Mouse (Mus musculus) forelimb bud, embryonic 11.5 days (tissue): ENCODE measurements around the gene Gtf3a.
A peak's percentile ranks its signal among the peaks of the same experiment; 100 is the strongest.

Experiments used
- DNase-seq: peaks from one replicate; pipeline ENCODE4 v3.0.0-alpha.2; 2012; ENCODE audit warnings: low read depth, low spot score

The Gtf3a gene

DNA sequence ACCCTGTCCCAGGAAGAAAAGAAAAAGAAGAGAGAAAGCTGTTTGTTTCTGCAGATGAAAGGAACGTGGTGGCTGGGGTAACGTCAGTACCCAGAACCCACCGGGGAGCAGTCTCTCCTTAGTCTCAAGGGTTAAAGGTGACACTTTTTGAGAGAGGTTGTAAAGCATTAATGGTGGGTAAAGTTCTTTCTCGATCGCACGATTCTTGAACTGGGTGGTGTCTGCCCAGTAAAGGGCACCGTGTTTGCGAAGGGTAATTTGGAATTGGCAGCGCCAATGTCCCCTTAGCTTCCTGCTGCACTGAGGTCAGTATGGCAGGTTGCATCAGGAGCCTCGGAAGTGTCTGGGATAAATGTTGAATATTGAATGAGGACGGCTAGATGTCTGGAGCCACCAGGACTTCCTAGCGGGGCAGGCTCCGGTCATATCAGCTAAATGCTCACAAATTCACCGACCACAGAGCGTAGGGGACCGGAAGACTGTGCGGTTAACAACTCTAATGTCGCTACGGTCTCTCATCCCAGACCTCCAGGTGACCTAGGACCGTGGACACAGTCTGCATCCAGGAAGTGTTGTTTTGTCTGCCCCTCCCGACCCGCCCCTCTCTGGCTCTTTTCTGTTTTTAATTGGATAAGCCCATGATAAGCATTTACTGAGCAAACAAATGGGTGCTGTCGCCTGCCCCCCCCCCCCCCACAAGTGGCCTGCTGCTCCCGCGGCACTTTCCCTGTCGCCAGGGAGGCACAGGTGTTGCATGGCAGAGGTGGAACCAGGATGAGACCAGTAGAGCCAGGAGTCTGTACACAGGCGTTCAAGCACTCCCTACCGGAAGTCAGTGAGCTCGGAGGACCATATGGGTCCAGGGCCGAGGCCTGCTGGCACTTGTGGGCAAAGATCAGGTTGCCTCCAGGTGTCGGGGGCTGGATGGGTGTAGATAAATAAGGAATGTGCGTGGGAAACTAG, 10.6 kb upstream of the Gtf3a start:
- no peak for DNase-seq

DNA sequence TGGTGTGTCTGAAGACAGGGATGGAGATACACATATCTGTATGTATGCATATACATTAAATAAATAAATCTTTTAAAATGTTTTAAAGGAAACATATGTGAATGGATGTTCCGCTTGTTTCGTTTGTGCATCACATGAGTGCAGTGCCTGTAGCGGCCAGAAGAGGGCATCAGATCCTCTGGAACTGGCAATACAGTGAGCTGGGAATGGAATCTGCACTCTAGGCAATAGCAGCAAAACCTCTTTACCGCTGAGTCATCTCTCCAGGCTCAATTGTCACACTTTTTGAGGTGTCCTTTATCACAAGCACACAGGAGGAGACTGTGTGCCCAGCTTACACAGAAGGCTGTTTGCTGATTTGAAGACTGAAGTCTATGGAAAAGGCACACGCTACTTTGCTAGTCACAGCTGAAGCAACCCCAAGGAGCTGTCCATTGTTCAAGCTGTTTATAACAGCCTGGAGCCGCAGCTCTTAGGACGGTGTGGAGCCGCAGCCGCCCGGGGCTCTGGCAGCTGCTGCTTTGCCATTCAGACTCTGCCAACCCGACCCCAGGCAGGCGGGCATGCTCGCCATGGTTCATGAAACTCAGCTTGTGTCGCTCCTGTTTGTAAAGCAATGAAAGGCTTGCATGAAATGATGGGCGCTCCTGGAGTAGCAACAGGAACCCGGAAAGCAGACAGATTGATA, 9.2 kb upstream of the Gtf3a start:
- DNase-seq: no peak

DNA sequence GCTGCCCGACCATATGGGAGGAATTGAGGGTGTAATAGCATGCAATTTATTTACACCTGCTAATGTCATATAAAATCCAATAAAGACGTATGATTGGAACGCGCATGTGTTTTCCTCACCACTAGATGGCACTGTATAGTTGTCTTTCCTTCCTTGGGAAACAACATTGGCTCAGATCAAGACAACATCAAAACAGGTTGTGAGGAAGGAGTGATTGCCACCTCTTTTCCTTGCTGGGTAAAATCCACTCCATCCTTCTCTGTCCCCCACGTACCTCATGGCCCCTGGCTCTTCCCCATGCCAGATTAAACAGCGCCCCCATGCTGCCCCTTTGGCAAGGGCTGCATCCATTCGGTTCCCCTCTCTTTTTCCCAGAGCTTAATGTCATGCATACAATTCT, 8.2 kb upstream of the Gtf3a start:
- DNase-seq: peak; percentile 63

DNA sequence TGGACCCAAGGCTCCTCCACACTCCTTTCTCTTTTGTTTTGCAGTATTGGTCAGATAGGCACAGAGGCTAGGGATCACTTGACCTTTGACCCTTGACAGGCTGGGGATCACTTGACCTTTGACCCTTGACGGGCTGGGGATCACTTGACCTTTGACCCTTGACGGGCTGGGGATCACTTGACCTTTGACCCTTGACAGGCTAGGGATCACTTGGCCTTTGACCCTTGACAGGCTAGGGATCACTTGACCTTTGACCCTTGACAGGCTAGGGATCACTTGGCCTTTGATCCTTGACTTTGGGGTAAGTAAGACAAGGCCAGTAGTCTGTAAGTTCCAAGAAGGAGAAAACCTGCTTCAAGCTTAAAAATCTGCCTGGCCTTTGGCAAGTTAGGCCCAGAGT, 6.5 kb upstream of the Gtf3a start:
- DNase-seq: peak; percentile 54

DNA sequence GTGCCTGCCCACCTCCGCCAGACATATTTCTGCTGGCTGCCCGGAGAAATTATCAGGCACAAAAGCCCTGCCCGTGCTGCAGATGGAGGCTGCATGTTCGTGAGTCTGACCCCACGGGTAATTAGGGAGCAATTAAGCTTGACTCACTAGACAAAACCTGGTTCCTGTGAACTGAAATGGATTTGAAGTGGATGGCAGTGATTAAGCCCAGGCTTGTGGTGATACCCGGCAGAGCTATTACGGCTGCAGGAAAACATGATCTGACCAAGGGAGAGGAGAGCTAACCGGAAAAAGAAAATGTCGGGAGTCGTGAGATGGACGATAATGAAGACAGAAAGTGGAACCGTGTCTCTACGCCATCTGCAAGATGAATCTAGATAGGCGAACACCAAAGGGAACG, 5.5 kb upstream of the Gtf3a start:
- no peak for DNase-seq

DNA sequence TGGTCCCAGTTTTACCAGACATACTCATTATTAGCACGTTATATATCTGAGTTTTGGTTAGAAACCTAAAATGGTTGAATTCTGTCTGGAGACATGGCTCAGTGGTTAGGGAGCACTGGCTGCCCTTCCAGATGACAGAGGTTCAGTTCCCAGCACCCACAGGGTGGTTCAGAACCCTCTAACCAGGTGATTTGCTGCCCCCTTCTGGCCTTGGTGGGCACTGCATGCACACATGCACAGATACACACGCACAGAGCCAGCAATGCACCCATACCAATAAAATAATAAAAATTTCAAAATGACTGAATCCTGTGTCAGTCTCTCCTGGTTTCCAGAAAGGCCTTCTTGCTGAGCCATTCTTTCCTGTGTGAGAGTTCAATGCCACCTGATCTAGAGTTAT, 3.9 kb upstream of the Gtf3a start:
- DNase-seq: no peak

DNA sequence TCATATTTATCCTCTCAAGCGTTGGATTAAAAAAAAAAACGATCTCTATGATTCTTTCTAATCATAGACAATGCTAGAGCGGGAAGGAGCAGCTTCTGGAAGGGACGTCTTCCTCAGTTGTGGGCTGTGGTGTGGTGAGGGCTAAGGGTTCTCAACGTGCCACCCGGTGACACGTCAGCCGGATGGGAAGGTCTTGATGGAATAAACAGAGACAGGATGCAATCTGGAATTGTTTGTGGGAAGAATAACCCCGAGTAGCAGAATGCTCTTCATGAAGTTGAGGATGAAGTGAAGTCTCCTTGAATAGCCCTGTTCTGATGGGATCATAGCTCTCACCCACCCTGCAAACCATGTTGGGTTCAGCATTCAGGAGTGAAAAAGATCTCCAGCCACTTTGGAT, 1.8 kb upstream of the Gtf3a start:
- no peak for DNase-seq

DNA sequence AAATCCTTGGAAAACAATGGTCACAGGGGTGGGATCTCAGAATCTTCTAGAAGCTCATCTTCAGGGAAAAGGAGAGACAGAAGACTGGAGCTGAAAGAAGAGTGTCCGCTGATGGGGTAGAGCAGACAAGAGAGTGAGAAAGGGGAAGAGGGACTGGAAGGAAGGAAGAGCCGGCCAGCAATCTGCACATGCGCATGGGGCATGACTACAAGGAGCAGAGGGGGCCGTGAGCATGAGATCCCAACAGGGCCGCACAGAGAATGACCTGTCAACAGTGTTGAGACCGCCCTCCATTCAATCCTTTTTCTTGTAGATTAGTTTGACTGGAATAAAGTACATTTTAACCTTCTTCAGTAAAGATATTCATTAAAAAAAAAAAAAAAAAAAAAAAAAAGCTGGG, 960 bp upstream of the Gtf3a start:
- no peak for DNase-seq

DNA sequence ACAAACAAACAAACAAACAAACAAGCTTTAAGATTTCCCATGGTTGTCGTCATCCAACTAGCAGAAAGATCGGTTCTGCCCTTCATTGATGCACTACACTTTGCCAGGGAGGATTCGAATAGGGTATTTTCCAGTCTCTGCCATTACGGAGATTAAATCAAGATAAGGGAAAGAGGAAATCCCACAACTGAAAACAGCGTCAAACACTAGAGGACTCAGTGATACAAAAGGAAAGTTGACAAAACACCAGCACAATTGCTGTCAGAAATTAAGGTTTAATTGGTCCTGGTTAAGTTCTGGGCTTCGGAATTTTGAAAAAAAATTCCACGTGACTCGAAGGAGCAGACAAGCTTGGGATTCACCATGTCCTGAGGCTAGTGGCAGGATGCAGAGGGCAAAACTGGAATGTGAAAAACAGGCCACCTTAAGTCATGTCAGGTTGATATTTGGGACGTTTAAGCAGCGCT, 383 bp upstream of the Gtf3a start:
- no peak for DNase-seq

DNA sequence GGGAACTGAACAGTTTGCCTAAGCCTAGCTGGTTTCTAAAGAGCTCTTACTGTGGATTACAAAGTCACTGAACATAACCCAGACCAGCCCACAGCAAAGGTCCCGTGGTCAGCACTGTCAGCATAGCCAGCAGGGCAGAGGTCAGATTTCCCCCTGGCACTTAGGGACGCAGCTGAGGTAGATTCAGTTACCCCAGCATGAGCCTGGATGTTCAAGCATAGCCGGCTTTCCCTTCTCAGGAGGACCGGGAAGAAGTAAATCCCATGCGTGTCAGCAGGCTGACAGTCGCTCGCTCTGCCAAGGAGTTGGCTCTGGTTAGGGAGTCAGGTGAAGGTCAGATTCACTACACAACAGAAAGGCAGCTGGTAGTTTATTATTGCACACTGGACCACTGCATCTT, 6.1 kb downstream of the Gtf3a start:
- DNase-seq: no peak

DNA sequence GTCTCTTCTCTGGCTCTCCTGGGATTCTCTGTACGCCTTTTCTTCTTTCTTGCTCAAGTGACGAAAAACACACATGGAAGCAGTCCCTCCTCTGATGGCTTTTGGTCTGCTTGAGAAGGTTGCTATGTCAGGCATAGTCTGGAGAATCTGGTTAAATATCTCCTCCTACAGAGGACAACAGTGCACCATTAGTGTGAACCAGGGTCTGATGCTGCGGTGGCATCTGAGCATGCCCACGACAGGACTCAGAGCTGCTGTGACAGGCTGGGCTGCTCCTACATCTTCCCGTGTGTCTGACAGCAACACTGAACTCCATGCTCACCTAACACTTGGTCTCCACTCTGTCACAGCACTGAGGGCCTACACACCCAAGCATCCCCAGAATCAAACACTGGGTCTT, 7.2 kb downstream of the Gtf3a start:
- no peak for DNase-seq

DNA sequence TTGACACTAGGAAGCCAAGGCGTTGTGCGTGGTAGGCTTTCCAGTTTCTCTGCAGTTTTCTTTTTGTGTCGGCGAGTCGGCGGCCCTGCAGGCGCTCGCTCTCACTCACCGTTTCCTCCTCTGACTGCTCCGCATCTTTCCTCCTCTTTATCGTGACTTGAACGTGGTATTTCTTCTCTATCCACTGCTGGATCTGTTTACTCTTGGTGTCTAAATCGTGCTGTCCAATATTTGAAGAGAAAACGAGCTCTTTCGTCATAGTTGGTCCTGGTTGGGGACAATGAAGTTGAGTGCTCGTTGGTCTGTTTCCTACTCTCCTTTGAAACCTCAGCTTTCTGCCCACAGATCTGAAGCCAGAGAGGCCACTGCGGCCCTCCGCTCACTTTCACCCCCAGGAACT, 8.2 kb downstream of the Gtf3a start:
- DNase-seq: no peak

DNA sequence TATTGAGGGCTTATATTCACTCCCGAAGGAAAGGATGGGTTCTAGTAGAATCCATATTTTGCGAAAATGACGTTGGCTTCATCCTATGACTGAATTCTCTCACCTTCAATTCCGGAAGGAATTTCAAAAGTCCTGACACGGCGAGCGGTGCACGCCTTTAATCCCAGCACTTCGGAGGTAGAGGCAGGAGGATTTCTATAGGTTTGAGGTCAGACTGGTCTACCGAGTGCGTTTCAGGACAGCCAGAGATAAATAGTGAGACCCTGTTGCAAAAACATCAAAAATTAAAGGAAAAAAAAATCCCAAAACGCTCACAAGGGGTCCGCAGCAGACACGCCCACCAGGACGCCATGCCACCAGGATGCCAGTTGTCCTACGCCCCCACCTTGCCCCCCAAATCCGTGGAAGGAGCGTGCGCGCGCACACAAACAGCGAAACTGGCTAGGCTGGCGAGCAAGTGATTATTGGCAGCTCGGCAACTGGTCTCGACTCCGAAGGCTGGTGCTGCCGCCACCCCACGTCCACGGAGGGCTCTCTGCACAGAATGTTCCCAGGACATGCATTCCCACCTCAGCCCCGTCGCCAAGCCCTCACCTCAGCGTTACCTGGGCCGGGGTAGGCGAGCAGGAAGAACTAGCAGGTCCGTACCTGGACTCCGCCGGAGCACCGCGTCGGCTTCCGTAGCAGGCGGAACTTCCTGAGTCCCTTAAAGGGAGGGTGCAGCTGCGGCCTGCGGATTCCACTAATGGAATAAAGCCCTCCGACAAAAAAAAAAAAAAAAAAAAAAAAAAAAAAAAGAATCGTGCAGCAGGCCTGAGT, 14.9 kb downstream of the Gtf3a start, which contains the start of gene Mtif3:
Gene Mtif3 (minus strand): TSS at position 683 of the 819 bp plus-strand sequence.
- DNase-seq: peak; percentile 90

DNA sequence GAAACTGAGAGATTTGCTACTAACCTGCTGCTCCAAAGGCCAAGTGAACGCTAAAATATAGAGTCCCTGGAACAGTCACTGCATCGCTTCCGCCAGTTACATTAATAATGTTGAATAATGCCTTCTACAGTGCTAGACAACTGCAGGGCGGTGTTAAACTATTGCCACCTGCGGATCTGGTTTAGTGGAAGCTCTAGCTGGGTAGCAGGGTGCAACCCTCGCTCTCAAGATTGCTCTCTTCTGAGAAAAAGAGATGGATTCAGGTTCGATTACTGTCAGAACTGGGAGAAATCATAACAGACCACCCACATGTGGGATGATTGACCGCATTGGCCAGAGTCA, 15.5 kb downstream of the Gtf3a start:
- no peak for DNase-seq

DNA sequence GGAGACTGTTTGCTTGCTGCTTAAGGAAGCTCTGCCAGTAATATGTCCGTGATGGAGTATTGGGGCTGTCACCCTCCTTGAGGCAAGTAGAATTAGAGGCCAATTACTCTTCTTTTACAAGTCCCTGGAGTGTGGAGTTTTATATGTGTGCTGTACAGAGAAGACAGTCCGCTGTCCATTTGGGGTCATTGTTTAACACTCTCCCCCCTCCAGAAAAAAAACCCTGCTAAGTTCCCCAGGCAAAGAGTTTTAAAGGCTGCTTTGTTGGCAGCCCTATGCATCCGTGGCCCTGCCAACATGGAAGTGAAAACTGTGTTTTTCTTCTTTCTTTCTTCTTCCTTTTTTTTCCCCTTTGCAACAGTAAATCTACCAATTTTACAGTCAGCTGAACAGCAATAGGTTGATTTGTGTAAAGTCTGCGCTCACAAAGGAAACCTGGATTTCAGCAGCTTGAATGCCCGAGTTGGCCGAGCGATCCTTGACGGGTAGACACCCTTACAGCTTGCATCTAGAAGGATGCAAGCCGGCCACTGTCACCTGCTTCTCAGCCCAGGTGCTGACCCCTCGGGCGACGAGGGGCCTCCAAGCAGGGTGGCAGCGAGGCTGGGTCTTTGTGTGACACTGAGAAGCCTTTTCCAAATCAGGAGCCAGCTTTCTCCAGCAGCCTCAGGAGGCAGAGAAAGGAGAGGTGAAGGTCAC, 20.4 kb downstream of the Gtf3a start:
- no peak for DNase-seq

DNA sequence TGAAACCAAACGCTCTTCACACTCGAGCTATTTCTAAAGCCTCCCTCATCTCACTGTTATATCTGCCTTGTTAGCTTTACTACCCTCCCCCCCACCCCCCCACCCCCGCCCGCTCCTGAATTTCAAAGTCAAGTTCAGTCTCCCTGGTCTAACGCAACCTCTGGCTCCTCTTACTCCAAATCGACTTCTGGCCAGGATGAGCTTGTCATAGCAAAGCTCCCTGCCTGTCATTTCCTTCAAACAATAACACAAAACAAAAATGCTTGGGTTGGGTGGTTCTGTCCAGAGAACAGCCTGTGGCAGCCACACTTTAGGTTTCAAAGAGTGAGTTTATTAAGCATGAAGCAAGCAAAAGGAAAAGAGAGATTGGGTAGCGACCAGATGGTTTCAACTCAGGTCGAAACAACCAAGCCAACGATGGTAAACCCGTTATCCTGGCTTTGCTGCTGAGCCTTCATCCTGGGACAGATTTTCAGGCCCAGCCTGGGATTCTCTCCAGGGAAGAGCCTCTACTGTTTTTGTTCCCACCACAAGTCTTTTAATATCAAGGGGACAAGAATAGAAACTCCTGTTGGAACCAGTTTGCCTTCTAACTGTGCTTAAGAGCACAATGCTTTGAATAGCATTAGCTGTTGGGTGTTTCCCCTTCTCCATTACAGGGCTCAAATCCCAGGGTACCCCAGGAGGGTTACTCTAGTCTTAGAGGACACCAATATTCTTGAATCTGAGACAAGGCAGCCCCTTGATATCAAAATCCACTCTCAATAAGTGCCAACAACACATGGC, 23.5 kb downstream of the Gtf3a start:
- no peak for DNase-seq

DNA sequence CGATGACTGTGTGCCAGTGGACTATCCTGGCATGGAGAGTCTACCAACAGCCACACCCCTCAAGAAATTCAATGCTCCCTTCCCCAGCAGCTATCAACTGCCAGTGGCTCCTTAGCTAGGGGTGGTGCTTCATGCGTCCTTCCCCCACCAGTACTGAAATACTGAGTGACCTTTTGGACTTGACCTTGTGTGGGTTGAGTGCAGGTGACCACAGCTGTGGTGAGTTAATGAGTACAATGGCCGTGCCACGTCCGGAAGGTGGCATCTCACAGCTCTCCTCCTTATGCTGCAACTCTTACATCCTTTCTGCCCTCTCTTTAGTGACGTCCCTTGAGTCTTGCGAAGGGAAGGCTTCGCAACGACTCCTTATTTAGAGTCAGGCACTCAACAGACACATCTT, 24.9 kb downstream of the Gtf3a start:
- no peak for DNase-seq

DNA sequence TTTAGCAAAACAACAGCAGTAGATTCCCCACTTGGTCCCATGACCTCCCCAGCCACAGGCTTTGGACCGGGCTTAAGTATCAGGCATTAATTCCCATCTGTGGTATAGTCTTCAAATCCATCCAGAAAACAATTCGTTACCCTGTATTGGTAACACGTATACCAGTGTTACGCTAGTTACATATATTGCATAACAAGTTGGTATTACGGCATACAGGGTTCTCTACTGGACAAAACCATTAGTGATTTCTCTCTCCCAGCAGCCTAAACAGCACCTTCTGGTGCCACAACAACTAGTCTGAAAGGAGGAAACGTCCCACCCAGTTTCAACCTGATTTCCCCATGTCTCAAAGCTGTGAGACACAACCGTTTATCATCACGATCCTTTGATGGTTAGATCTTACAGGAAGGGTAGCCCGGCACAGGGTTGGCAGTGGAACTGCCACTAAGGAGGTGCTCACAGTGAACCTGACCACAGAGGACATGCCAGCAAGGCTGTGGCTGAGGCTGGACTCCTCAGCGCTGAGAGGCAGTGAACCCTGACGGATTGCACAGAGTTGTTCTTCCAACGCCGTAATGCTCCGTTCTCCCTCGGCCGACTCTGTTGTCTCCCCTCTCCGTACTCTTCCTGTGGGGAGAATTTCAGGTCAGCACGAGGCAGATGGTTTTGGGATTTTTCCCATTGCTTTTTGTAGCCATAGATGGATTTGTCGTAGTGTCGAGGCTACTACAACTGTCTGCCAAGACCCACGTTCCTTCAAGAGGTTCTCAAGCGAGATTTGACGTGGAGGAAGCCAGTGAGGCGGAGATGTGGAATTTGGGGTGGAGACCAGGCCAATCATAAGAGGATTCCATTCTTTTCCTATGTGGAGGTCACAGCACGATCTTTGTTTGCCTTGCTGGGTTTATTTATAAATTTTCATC, 25.7 kb downstream of the Gtf3a start:
- DNase-seq: no peak

DNA sequence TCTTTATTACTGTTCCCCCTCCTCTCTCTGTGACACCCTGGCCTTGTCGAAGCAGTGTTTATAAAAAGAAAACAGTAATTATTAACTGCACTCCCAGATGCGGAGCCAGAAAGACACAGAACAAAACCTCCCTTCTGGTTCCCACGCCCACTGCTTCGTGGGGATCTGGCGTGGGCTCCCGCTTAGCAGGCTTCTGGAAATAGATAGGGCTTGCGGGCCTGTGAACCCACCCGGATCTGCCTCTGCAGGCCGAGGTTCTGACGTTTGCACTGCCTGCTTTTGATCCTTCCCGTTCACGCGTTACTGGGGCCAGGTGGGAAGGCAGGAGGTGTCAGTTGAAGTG, 26.3 kb downstream of the Gtf3a start:
- no peak for DNase-seq

DNA sequence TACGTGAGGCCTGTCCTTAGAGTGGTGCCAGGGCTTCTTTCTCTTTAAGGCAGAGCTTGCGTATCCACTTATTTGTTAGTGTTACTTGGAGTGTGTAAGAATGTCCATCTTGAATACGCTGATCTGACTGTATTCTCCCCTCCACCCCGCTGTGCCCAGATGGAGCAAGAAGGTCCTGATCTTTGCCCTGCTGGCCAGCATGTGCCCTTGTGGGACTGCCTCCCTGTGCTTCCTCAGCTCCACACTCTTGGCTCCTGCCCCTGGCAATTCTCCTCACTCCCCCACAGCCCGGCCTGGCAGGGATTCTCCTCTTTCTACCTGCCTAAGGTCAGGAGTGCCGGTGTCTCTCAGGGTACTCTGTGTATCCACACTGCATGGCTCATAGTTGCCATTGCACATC, 32.9 kb downstream of the Gtf3a start:
- DNase-seq: no peak
